In the genomic region with DNA sequence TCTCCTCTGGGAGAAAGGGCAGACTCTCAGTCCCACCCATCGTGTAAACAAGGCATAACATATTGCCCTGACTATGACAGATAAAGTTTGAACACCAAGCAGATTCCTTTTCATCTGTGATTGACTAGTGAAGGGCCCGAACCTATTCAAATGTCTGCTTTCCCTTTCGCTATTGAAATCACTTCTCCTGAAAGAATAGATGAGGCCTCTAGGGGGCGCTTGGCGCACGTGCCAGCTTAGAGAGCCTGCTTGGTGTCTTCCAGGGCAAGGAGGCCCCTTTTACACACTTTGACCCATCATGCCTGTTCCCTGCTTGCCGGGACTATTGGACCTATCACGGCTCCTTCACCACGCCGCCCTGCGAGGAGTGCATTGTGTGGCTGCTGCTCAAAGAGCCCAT, we compare ENCODE assay signal across 8 mouse cellular contexts. TPM values are rescaled to one million over a fixed set of nuclear protein-coding genes. Genes with fewer than 3 reads are reported as not detected.
DNase-seq lines count a peak whose midpoint lies in the region; ATAC-seq lines count a peak whose summit lies in the region.

No protein-coding gene starts in this region.

- no peaks in the 10 kb centered on the region for H3K9me3 ChIP-seq in forebrain, embryonic 16.5 days (ENCODE audit: control insufficient read depth, low read length)
- H3K9me3 ChIP-seq in hindbrain, embryonic 11.5 days (ENCODE audit: control insufficient read depth, low read length) = no peaks in the 10 kb centered on the region
- no peaks in the 10 kb centered on the region for H3K9me3 ChIP-seq in megakaryocyte, embryonic 14.5 days

- no peaks in the 10 kb centered on the region for H3K4me1 ChIP-seq in forebrain, embryonic 16.5 days (replicated peaks; ENCODE audit: control insufficient read depth, insufficient read depth, low read length)
- no peaks in the 10 kb centered on the region for H3K4me1 ChIP-seq in hindbrain, embryonic 11.5 days (replicated peaks; ENCODE audit: control insufficient read depth, insufficient read depth, low read length)
- H3K4me1 ChIP-seq in megakaryocyte, embryonic 14.5 days = peaks cover 32% of the 10 kb centered on the region

- WGBS in forebrain, embryonic 16.5 days = 15% methylated on average over 11 of the region's 11 CpGs
- 22% methylated on average over 11 of the region's 11 CpGs for WGBS in hindbrain, embryonic 11.5 days

- no peak overlapping the region for H3K9ac ChIP-seq in forebrain, embryonic 16.5 days (replicated peaks; ENCODE audit: low read depth, low read length)
- H3K9ac ChIP-seq in hindbrain, embryonic 11.5 days (ENCODE audit: low read depth, low read length) = no peak overlapping the region

- DNase-seq in NIH3T3 (ENCODE audit: low read depth) = peak; percentile 75
- DNase-seq in cerebellum, adult 18-20 months = peak; percentile 56 to 70
- DNase-seq in hindbrain, embryonic 11.5 days (ENCODE audit: low spot score) = peak; percentile 84
- DNase-seq in layer of hippocampus, postnatal 14 days (ENCODE audit: low spot score in 2 of 2) = peak; percentile 46 to 67
- peak; percentile 47 to 64 for DNase-seq in right cerebral cortex, postnatal 10 days (ENCODE audit: low spot score in 2 of 2)
- DNase-seq in yolk sac, embryonic 10.5 days (ENCODE audit: low spot score) = peak; percentile 69

- H3K4me3 ChIP-seq in forebrain, embryonic 16.5 days (replicated peaks; ENCODE audit: low read length) = no peak overlapping the region
- H3K4me3 ChIP-seq in hindbrain, embryonic 11.5 days (ENCODE audit: low read depth, low read length) = no peak overlapping the region
- peak overlapping the region; percentile 90 for H3K4me3 ChIP-seq in megakaryocyte, embryonic 14.5 days (replicated peaks)

- H3K27ac ChIP-seq in forebrain, embryonic 16.5 days (ENCODE audit: low read length) = no peak overlapping the region
- no peak overlapping the region for H3K27ac ChIP-seq in hindbrain, embryonic 11.5 days (ENCODE audit: low read depth, low read length)

- H3K36me3 ChIP-seq in forebrain, embryonic 16.5 days (ENCODE audit: control insufficient read depth, insufficient read depth) = no peaks in the 10 kb centered on the region
- H3K36me3 ChIP-seq in hindbrain, embryonic 11.5 days (ENCODE audit: control insufficient read depth, insufficient read depth, low read length) = no peaks in the 10 kb centered on the region
- no peaks in the 10 kb centered on the region for H3K36me3 ChIP-seq in megakaryocyte, embryonic 14.5 days (replicated peaks; ENCODE audit: low read length)

- peak; percentile 62 for ATAC-seq in forebrain, embryonic 16.5 days
- ATAC-seq in hindbrain, embryonic 11.5 days (ENCODE audit: low FRiP score) = peak; percentile 69

- no peaks in the 10 kb centered on the region for H3K27me3 ChIP-seq in forebrain, embryonic 16.5 days (replicated peaks; ENCODE audit: control insufficient read depth, insufficient read depth, low read length)
- no peaks in the 10 kb centered on the region for H3K27me3 ChIP-seq in hindbrain, embryonic 11.5 days (ENCODE audit: control insufficient read depth, insufficient read depth, low read length)
- no peaks in the 10 kb centered on the region for H3K27me3 ChIP-seq in megakaryocyte, embryonic 14.5 days (replicated peaks)

- H3K4me2 ChIP-seq in forebrain, embryonic 16.5 days (ENCODE audit: low read length) = 0 out of 2 replicates have a peak overlapping the region, but pooled peaks have one; percentile 28
- no peak overlapping the region for H3K4me2 ChIP-seq in hindbrain, embryonic 11.5 days (replicated peaks; ENCODE audit: low read depth, low read length)

RNA-seq across cellular contexts. Expression of a gene that starts 6.5 kb away (rescaled TPM):
- 1.2 and 2.2 TPM in 2 replicates for polyA plus RNA-seq in forebrain, embryonic 16.5 days (2015; fragmentation: Nextera tagmentation; extraction: Ambion mirVana)
- polyA plus RNA-seq in hindbrain, embryonic 11.5 days (2014; fragmentation: Nextera tagmentation; extraction: Ambion mirVana) = 5.1 and 5.2 TPM in 2 replicates
- total RNA-seq in layer of hippocampus, postnatal 14 days (2021) = under 1 TPM; 0.41 to 0.67 TPM
- not detected in 2 replicates for polyA plus RNA-seq in megakaryocyte, embryonic 14.5 days (2012; ENCODE audit: insufficient read depth, low replicate concordance)

RNA-seq across cellular contexts. Expression of a gene that starts 16.3 kb away (rescaled TPM):
- polyA plus RNA-seq in forebrain, embryonic 16.5 days (2015; fragmentation: Nextera tagmentation; extraction: Ambion mirVana) = 20.3 and 24.8 TPM in 2 replicates
- polyA plus RNA-seq in hindbrain, embryonic 11.5 days (2014; fragmentation: Nextera tagmentation; extraction: Ambion mirVana) = 105 and 108 TPM in 2 replicates
- 10 to 100 TPM; 85.8 to 91.1 TPM for total RNA-seq in layer of hippocampus, postnatal 14 days (2021)
- 53.1 and 125 TPM in 2 replicates for polyA plus RNA-seq in megakaryocyte, embryonic 14.5 days (2012; ENCODE audit: insufficient read depth, low replicate concordance)
